Mouse (Mus musculus) embryonic facial prominence, embryonic 10.5 days (tissue): ENCODE measurements around the gene Rcan1. TPM values are rescaled to one million over a fixed set of nuclear protein-coding genes. Genes with fewer than 3 reads are reported as not detected.

Experiments used
- DNase-seq: peaks from one replicate; pipeline ENCODE4 v3.0.0-alpha.2; 2017; ENCODE audit warnings: low spot score
- H3K27ac ChIP-seq: fragments of 300-500 bp; sonication (generic); replicated peaks from 2 replicates; pipeline ENCODE4 v1.5.1; 2016; ENCODE audit warnings: mild to moderate bottlenecking
- H3K27me3 ChIP-seq: fragments of 300-500 bp; sonication (generic); replicated peaks from 2 replicates; pipeline ENCODE4 v1.6.1; 2016; ENCODE audit warnings: low read depth, mild to moderate bottlenecking; ENCODE audit not compliant: poor library complexity, severe bottlenecking
- H3K36me3 ChIP-seq: fragments of 300-500 bp; sonication (generic); replicated peaks from 2 replicates; pipeline ENCODE4 v1.6.1; 2016; ENCODE audit warnings: mild to moderate bottlenecking, moderate library complexity
- H3K4me1 ChIP-seq: fragments of 300-500 bp; sonication (generic); 2 replicates; pipeline ENCODE4 v1.6.1; 2016
- H3K4me3 ChIP-seq: fragments of 300-500 bp; sonication (generic); 2 replicates; pipeline ENCODE4 v1.5.1; 2016; ENCODE audit warnings: mild to moderate bottlenecking, moderate library complexity
- H3K9me3 ChIP-seq: fragments of 300-500 bp; sonication (generic); 2 replicates; pipeline ENCODE4 v1.6.1; 2016; ENCODE audit warnings: mild to moderate bottlenecking
- WGBS: fragments of 180-500 bp; shearing (Covaris S2); methylation state at CpG from one replicate; pipeline ENCODE4 v1.1.7; 2016; 5-methylcytosine and 5-hydroxymethylcytosine counted together
- polyA plus RNA-seq: library from polyadenylated mRNA; unstranded; fragments of >200 nt; fragmentation: Nextera tagmentation; extraction: Ambion mirVana; gene quantifications from 2 replicates; pipeline ENCODE4 v1.2.1, GENCODE M21; 2016

Gene Rcan1
- polyA plus RNA-seq, 1 experiment from 2014 or later, result 32.8 TPM

DNA sequence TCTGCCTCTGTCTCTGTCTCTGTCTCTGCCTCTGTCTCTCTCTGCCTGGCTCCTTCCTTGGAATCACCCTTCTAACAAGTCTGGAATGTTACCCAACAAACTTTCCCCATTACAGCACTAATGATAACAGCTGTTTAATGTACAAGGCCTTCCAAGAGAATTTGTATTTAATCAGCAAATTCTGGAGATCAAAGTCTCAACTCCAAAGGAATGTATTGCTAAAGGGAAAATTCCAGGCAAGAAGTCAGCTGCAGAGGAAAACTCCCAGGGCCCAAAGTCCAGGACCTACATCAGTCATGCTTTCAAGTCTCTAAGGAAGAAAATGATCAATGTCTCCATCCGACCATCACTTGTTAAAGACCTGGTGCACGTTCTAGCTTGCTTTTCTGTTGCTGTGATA lies 62.8 kb downstream of the Rcan1 start:
- DNase-seq, result no peak
- Histone ChIP-seq H3K9me3 (0 out of 2 replicates have a peak, but pooled peaks cover 2% of the 10 kb centered on the region), H3K4me1 (peaks cover 33% of the 10 kb centered on the region), H3K36me3 (0 out of 2 replicates have a peak, but pooled peaks cover 5% of the 10 kb centered on the region), H3K27me3 (no peaks in the 10 kb centered on the region), H3K27ac (no peak overlapping the region), H3K4me3 (no peak overlapping the region)
- WGBS, result 84% methylated on average over 2 of the region's 2 CpGs

DNA sequence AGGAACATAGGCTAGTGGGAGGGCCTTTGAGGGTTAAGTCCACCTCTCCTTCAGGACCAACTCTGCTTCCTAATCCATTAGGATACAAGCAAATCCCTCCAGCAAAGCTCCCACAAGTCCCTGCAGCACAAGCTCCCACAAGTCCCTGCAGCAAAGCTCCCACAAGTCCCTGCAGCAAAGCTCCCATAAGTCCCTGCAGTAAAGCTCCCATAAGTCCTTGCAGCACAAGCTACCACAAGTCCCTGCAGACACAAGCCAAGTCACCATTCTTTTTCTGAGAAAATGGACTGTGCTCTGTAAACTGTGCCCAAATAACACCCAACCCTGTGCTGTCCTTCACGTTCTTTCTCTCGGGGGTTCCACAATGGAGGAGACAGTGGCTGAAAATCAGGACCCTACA lies 66.5 kb downstream of the Rcan1 start:
- peaks cover 13% of the 10 kb centered on the region for H3K27me3 ChIP-seq
- H3K4me3 ChIP-seq, result no peak overlapping the region
- H3K36me3 ChIP-seq, result 0 out of 2 replicates have a peak, but pooled peaks cover 5% of the 10 kb centered on the region
- DNase-seq, result no peak
- 95% methylated on average over 2 of the region's 2 CpGs for WGBS
- peaks cover 47% of the 10 kb centered on the region for H3K4me1 ChIP-seq
- 0 out of 2 replicates have a peak, but pooled peaks cover 2% of the 10 kb centered on the region for H3K9me3 ChIP-seq
- no peak overlapping the region for H3K27ac ChIP-seq

DNA sequence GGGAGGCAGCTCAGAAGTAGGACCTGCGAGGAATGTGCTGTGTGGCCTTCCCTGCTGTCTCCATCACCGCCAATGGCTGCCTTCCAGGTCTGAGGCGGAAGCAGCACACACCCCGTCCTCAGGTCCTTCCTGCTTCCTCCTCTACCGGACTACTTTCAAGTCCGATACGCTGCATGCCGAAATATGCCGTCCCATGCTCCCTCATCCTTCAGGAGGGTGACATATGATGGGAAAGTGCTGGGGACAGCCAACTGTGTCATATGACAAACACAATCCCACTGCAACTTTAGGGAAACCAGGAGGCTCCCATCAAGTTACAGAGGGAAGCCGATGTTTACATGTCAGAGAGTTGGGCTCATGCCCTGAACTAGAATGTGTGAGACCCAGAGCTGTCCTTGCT lies 67.6 kb downstream of the Rcan1 start:
- H3K4me1 ChIP-seq, result peaks cover 57% of the 10 kb centered on the region

DNA sequence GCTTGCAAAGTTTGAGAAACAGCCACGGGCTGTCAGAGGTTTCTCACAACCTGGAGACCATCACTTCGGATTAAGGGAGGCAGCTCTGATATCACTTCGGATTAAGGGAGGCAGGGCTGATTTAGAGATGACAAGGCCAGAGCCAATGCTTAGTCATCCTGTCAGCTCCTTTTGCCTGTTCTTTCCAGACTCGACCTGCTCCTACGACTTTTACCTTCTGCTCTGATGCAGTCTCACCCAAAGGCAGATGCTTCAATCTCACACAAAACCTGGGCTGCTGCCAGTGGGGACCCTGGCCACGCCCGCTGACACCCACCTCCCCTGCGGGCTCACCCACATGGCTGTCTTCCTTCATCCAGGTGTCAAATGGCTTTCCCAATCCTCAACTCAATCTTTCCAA lies 68.5 kb downstream of the Rcan1 start:
- Histone ChIP-seq H3K36me3 (no peaks in the 10 kb centered on the region; the same call in 1 of the 2 replicates), H3K4me1 (peaks cover 66% of the 10 kb centered on the region), H3K27ac (peak overlapping the region; percentile 55; the same call in 1 of the 2 replicates), H3K4me3 (no peak overlapping the region), H3K9me3 (no peaks in the 10 kb centered on the region), H3K27me3 (peaks cover 29% of the 10 kb centered on the region)
- no peak for DNase-seq
- 43% methylated on average over 8 of the region's 8 CpGs for WGBS

More for the DNA sequence above, 67.6 kb downstream of the Rcan1 start:
- H3K4me3 ChIP-seq, result no peak overlapping the region
- H3K27ac ChIP-seq, result peak overlapping the region; percentile 55; the same call in 1 of the 2 replicates
- DNase-seq, result no peak
- 0 out of 2 replicates have a peak, but pooled peaks cover 2% of the 10 kb centered on the region for H3K36me3 ChIP-seq
- 81% methylated on average over 10 of the region's 10 CpGs for WGBS
- no peaks in the 10 kb centered on the region for H3K9me3 ChIP-seq
- peaks cover 21% of the 10 kb centered on the region for H3K27me3 ChIP-seq

DNA sequence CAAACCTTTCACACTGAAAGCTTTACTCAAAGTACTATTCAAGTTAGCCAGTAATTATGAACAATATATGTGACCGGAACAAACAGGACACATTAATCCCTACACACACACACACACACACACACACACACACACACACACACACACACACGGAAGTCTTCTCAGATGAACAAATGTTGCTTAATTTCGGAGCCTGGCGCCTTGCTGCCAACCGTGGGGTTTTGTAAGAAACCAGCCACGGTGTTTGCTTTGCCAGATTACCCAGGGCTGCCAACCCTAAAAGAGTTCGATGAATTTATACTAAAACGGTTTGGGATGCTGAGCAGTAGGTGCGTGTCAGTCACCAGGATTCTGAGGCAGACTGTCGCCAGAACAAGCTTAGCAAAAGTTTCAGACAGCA lies 69.5 kb downstream of the Rcan1 start:
- no peak for DNase-seq
- peaks cover 29% of the 10 kb centered on the region for H3K27me3 ChIP-seq
- 0 out of 2 replicates have a peak overlapping the region, but pooled peaks have one; percentile 84 for H3K27ac ChIP-seq
- peaks cover 66% of the 10 kb centered on the region for H3K4me1 ChIP-seq
- H3K9me3 ChIP-seq, result no peaks in the 10 kb centered on the region
- WGBS, result 45% methylated on average over 10 of the region's 10 CpGs
- H3K4me3 ChIP-seq, result no peak overlapping the region
- H3K36me3 ChIP-seq, result peaks cover 9% of the 10 kb centered on the region

DNA sequence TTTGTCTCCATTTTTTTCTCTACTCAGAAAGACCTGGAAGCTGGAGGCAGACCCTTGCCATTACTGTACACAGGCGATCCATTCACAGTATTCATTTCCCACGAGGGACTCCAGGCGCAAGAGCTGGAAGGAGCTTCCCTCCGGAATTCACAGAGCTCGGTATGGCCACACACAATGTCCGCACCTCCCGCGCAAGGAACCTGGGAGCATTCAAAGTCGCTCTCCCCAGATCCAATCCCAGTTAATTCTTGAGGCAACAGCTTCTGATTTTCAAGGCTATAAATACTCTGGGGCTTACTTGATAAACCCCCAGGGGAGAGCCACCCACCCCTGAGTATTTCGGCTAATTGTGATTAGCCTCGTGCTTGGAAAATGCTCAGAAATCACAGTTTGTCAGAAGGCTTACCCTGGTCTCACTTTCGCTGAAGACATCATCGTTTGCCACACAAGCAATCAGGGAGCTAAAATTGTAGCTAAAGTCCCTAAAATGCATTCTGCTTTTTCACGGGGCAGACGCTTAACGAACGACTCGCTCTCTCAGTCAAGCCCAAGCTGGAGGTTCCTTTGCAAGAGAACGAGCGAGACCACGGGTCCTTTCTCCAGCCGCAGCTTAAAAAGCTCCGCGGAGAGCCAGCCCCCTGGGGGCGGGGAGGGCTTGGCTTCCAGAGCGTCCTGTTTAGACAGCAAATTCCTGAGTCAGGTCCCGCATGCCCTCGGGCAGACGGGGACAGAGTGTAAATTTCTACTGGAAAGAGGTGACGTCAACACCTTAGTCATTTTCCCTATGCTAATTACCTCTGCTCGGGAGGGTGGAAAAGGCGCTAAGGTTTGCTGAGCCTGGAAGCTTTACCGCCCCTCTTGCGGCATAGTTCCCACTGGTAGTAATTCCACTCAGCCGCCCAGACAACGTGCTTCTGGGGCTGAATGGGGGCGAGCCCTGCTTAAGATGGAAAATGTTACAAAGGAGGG lies 70.9 kb downstream of the Rcan1 start:
- peak; percentile 92 for DNase-seq
- Histone ChIP-seq H3K27ac (peak overlapping the region; percentile 84), H3K4me1 (peaks cover 66% of the 10 kb centered on the region), H3K36me3 (peaks cover 23% of the 10 kb centered on the region), H3K27me3 (peaks cover 29% of the 10 kb centered on the region), H3K4me3 (peak overlapping the region; percentile 58), H3K9me3 (no peaks in the 10 kb centered on the region)
- WGBS, result under 1% methylated on average over 37 of the region's 37 CpGs

DNA sequence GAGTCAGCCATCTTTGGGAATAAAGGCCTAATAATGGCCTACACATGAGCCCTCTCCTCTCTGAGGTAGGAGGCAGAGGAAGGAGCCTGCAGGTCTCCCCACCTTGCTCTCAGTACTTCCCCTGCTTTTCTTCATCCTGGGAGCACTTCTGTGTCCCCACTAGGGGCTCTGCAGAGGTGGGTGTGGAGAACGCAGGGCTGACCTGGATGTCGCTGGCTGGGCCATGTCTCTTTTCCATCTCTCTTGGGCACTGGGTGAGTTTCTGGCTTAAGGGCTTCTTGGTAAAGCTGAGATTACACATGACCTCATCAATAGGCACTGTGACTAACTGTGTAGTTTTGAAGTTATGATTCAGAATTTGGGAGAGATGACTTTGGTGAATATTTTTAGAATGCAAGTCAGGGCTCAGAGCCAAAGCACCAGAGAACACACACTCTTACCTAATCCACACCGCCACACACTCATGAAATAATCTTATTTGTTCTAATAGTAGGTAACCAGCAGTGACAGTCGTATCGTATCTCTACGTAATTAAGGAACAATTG lies 72.0 kb downstream of the Rcan1 start:
- 57% methylated on average over 6 of the region's 6 CpGs for WGBS
- peaks cover 35% of the 10 kb centered on the region for H3K36me3 ChIP-seq
- peaks cover 64% of the 10 kb centered on the region for H3K4me1 ChIP-seq
- no peak for DNase-seq
- H3K27ac ChIP-seq, result no peak overlapping the region; the same call in 1 of the 2 replicates
- no peaks in the 10 kb centered on the region for H3K9me3 ChIP-seq
- H3K27me3 ChIP-seq, result peaks cover 29% of the 10 kb centered on the region
- H3K4me3 ChIP-seq, result peak overlapping the region; percentile 58

DNA sequence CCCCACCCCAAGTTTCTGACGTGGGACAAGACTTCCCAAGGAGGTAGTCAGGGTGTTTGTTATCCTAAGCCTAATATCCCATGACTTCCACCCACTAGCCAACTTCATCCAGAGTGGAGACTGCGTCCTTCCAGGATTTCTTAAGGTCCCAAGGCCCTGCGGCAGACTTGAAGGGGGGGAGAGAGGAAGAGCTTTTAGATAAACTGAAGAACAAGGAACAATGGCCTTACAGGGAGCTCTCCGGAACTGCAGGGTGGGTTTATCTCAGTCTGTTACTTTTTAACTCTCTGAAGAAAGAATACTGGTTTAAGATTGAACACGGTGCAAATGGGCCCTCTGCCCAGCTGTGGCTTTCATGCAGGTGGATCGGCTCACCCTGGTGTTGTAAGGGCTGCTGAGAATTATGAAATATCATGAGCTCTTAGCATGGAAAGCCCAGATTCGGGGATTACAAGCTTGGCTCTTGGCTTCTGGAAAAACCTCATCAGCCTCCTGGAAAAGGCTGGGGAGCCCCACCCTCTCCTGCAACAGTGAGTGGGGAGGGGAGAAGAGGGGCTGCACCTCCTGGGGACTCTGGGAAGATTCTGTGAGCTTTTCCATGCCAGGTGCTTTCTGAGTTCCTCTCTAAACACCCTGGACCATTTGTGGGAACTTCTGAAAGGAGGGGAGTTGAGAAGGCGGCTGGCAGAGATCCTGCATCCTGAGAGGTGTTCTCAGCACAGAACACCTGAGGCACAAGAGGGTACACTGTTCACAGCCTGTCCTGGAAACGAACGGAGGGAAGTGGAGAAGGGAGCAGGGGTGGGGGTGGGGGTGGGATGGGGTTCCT lies 72.7 kb downstream of the Rcan1 start:
- Histone ChIP-seq H3K4me3 (no peak overlapping the region), H3K4me1 (peaks cover 57% of the 10 kb centered on the region), H3K36me3 (peaks cover 42% of the 10 kb centered on the region), H3K27me3 (peaks cover 29% of the 10 kb centered on the region), H3K9me3 (no peaks in the 10 kb centered on the region), H3K27ac (no peak overlapping the region; the same call in 1 of the 2 replicates)
- no peak for DNase-seq
- WGBS, result 48% methylated on average over 10 of the region's 10 CpGs

DNA sequence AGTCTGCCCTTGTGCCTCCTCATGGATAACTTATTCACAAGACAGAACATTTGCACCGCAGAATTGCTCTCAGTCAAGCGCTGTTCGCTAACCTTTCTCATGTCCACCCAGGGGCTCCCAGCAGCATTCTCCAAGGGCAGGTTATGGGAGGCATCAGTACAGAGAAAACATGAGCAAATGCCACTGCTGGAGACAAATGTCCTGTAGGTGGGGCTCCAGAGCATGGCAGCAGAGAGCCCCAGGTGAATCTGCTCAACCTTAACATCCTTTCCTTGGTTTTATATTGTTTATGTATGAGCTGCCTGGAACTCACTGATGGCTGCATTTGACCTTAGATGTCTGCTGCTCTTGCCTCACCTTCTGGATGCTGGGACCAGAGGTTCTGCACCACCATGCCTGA lies 76.9 kb downstream of the Rcan1 start:
- DNase-seq, result no peak
- peaks cover 15% of the 10 kb centered on the region for H3K27me3 ChIP-seq
- H3K36me3 ChIP-seq, result peaks cover 63% of the 10 kb centered on the region
- 95% methylated on average over 3 of the region's 3 CpGs for WGBS
- no peaks in the 10 kb centered on the region for H3K9me3 ChIP-seq
- peaks cover 15% of the 10 kb centered on the region for H3K4me1 ChIP-seq
- H3K27ac ChIP-seq, result no peak overlapping the region
- H3K4me3 ChIP-seq, result no peak overlapping the region

DNA sequence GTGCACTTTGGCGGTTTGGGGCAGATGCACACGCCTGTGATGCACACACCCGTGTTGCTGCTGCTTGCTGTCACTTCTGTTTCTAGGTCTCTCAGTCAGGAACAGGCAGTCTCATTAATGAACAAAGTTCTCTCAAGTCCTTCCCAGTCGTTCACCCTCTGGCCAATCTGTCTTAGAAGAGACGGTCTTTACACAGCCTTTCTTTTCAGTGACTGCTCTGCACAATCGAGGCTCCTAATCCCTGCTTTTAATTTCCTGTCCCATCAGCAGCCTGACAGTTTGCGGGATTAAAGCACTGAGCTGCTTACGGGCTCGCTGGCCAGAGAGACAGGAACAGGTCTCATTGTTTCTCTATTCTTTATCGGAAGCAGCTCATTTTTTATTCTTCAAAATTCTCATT lies 83.0 kb downstream of the Rcan1 start:
- 49% methylated on average over 10 of the region's 10 CpGs for WGBS
- H3K4me1 ChIP-seq, result peaks cover 8% of the 10 kb centered on the region; the same call in 1 of the 2 replicates
- H3K36me3 ChIP-seq, result peaks cover 19% of the 10 kb centered on the region
- H3K9me3 ChIP-seq, result no peaks in the 10 kb centered on the region
- no peak overlapping the region for H3K27ac ChIP-seq
- no peak overlapping the region for H3K4me3 ChIP-seq
- DNase-seq, result no peak
- H3K27me3 ChIP-seq, result no peaks in the 10 kb centered on the region

DNA sequence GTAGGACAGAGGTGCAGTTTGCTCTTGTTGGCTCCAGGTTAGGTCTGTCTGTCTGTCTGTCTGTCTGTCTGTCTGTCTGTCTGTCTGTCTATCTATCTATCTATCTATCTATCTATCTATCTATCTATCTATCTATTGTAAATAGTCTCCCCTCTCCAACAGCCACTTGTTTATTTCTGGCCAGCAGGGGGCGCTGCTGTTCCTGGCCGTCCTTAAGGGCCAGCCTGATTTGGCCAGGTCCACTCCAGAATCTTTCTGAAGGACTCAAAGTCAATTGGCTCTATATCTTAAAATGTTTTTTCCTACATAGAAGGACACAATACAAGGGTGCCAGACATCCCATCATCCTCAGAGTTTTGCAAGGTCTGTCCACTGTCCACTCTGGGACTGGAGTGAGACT lies 85.6 kb downstream of the Rcan1 start:
- Histone ChIP-seq H3K4me3 (no peak overlapping the region), H3K9me3 (no peaks in the 10 kb centered on the region), H3K36me3 (no peaks in the 10 kb centered on the region), H3K4me1 (peaks cover 12% of the 10 kb centered on the region), H3K27me3 (no peaks in the 10 kb centered on the region), H3K27ac (no peak overlapping the region)
- WGBS, result 2% methylated on average over 2 of the region's 2 CpGs
- DNase-seq, result peak; percentile 77

DNA sequence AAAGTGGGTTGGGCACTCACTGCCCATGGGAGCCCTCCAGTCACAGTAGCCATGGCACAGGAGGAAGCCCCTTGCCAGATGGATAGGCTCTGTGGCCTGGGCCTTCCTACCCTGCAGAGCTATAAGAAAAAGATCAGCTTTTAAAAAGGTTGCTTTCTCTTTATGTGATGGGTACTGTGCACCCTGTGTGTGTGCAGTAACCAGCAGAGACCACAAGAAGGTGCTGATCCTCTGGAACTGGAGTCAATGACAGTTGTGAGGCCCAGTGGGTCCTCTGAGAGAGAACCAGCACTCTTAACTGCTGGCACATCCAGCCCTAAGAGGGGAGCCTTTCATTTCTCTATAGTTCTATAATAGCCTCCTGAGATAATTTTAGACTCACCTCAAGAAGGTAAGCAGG lies 87.3 kb downstream of the Rcan1 start:
- no peak overlapping the region for H3K27ac ChIP-seq
- peaks cover 12% of the 10 kb centered on the region for H3K4me1 ChIP-seq
- DNase-seq, result no peak
- H3K36me3 ChIP-seq, result no peaks in the 10 kb centered on the region
- H3K9me3 ChIP-seq, result no peaks in the 10 kb centered on the region
- no peaks in the 10 kb centered on the region for H3K27me3 ChIP-seq
- no peak overlapping the region for H3K4me3 ChIP-seq
